Mouse (Mus musculus) central nervous system, embryonic 11.5 days (tissue): Measurements from ENCODE around the gene Krt4. TPM values are rescaled to one million over a fixed set of nuclear protein-coding genes. Genes with fewer than 3 reads are reported as not detected.

ENCODE experiments used
- polyA plus RNA-seq: library from polyadenylated mRNA; depleted of rRNA; stranded (reverse); fragments of >200 nt; gene quantifications from 2 replicates; pipeline ENCODE4 v1.2.3, GENCODE M21; 2012; rRNA removed

The Krt4 gene
- not detected in 2 replicates for polyA plus RNA-seq

GRCm38 (mm10) chr15:101924635-101925034 lies at the start of gene Krt4:
Krt4 (minus strand) TSS chr15:101924735.

DNA sequence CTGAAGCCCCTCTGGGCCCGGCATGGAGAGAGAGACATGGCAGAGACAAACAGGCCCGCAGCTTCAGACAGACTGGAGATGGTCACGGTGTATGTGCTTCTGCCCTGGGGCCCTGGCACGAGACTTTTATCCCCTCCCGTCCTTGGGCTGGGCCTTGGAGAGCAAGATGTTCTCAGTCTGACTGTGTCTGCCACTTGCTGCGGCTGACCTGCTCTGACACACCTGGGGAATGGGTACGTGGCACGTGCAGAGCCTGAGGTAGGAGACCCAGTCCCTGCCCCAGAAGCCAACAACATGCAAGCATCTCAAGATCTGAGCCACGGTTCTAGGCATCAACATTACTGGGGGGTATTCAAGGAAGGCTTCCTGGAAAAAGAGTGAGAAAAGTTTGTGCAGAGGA lies 29.7 kb upstream of the Krt4 start, which contains the start of gene Krt78:
Gene Krt78 (minus strand): TSS at position 101 of the 400 bp plus-strand sequence.

GRCm38 (mm10) chr15:101940274-101940829 lies 15.8 kb upstream of the Krt4 start, which contains the start of gene Krt79:
Krt79 (minus strand) TSS chr15:101940324.

DNA sequence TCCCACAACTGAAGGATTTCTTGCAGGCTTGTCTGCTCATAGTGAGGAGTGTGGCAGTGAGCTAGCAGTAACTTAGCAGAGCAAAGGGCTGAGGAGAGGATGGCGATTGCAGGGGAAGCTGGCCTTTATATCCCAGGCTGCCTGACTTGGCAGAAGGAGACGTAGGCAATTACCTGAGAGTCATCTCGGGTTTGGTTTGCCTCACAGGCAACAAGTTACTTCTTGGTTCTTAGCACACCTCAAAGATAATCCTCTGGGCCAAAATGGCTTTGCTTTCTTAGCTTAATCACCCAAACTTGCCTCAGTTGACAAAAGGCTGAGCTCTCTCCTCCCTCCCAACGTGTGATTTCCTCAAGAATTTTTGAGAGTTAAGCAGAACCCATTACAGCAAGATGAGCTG lies 31.7 kb downstream of the Krt4 start, which contains the start of gene Krt76:
Gene Krt76 (minus strand): TSS at position 101 of the 400 bp plus-strand sequence.

DNA sequence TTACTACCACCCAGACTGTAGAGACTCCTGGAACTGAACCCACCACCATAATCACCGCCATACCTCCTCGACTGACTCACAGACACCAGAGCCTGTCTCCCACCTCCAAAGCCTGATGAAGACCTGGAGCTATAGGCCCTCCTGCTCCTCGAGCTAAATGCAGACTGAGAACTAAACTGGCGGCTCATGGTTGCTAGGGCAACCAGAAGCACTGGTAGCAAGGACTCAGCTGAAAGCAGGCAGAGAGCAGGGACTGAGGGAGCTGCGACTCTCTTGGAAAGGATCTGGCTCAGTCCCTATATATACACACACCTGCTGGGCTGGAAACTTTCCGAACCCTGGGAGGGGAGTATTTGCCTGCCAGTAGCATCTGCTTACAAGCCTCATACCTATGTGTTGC lies 55.1 kb downstream of the Krt4 start, which contains the start of gene Krt77:
Gene Krt77 (minus strand): TSS at position 275 of the 400 bp plus-strand sequence.

Other genes with a start within 250 kb of the Krt4 start
- not detected in 2 replicates for gene Krt6b, start 244.4 kb downstream of the Krt4 start, polyA plus RNA-seq
- gene Krt6a, start 230.4 kb downstream of the Krt4 start, polyA plus RNA-seq: 0.04 and 0.05 TPM in 2 replicates
- 3.2 and 10.1 TPM in 2 replicates for gene Krt5, start 211.8 kb downstream of the Krt4 start, polyA plus RNA-seq
- not detected in 2 replicates for gene Krt71, start 181.6 kb downstream of the Krt4 start, polyA plus RNA-seq
- not detected in 2 replicates for gene Krt72, start 138.3 kb downstream of the Krt4 start, polyA plus RNA-seq
- gene Krt73, start 122.4 kb downstream of the Krt4 start, polyA plus RNA-seq: 0.09 and 0.19 TPM in 2 replicates
- 0.01 and 0.04 TPM in 2 replicates for gene Krt2, start 106.6 kb downstream of the Krt4 start, polyA plus RNA-seq
- gene Krt1, start 73.9 kb downstream of the Krt4 start, polyA plus RNA-seq: 1.5 and 1.8 TPM in 2 replicates
- not detected in 2 replicates for gene Krt77, start 55.0 kb downstream of the Krt4 start, polyA plus RNA-seq
- 0.02 TPM in 1 of 2 replicates, not detected in the other for gene Krt76, start 31.8 kb downstream of the Krt4 start, polyA plus RNA-seq
- 0.05 and 0.12 TPM in 2 replicates for gene Krt79, start 15.6 kb upstream of the Krt4 start, polyA plus RNA-seq
- 0.01 TPM in 1 of 2 replicates, not detected in the other for gene Krt78, start 29.6 kb upstream of the Krt4 start, polyA plus RNA-seq
- 11.0 and 13.8 TPM in 2 replicates for gene Krt8, start 79.7 kb upstream of the Krt4 start, polyA plus RNA-seq
- gene Krt18, start 103.4 kb upstream of the Krt4 start, polyA plus RNA-seq: 11.5 and 12.7 TPM in 2 replicates
- gene Eif4b, start 149.0 kb upstream of the Krt4 start, polyA plus RNA-seq: 205 and 236 TPM in 2 replicates
- gene Tns2, start 175.7 kb upstream of the Krt4 start, polyA plus RNA-seq: 11.3 and 23.8 TPM in 2 replicates
- 21.5 and 22.7 TPM in 2 replicates for gene Spryd3, start 211.5 kb upstream of the Krt4 start, polyA plus RNA-seq
- 0.30 and 0.66 TPM in 2 replicates for gene Igfbp6, start 219.6 kb upstream of the Krt4 start, polyA plus RNA-seq
- gene Soat2, start 225.8 kb upstream of the Krt4 start, polyA plus RNA-seq: 1.5 and 3.2 TPM in 2 replicates